Mouse (Mus musculus) midbrain, embryonic 13.5 days (tissue): Measurements from ENCODE around the gene 5730522E02Rik. TPM values are rescaled to one million over a fixed set of nuclear protein-coding genes. Genes with fewer than 3 reads are reported as not detected.

ENCODE experiments used
- ATAC-seq: fragments of 200-750 bp; cut with Nextera tagmentation; 2 replicates; pipeline ENCODE4 v1.8.0; 2017; ENCODE audit warnings: mild to moderate bottlenecking, moderate TSS enrichment, moderate library complexity
- H3K27ac ChIP-seq: fragments of 300-500 bp; sonication (generic); 2 replicates; pipeline ENCODE4 v1.5.1; 2015; ENCODE audit warnings: inconsistent platforms, mild to moderate bottlenecking, moderate library complexity
- H3K27me3 ChIP-seq: fragments of 300-500 bp; sonication (generic); 2 replicates; pipeline ENCODE4 v1.6.1; 2015; ENCODE audit warnings: mild to moderate bottlenecking, inconsistent platforms
- H3K36me3 ChIP-seq: fragments of 300-500 bp; sonication (generic); 2 replicates; pipeline ENCODE4 v1.6.1; 2015; ENCODE audit warnings: mild to moderate bottlenecking, inconsistent platforms
- H3K4me1 ChIP-seq: fragments of 300-500 bp; sonication (generic); replicated peaks from 2 replicates; pipeline ENCODE4 v1.6.1; 2015; ENCODE audit warnings: inconsistent platforms
- H3K4me2 ChIP-seq: fragments of 300-500 bp; sonication (generic); replicated peaks from 2 replicates; pipeline ENCODE4 v1.6.1; 2015; ENCODE audit warnings: moderate library complexity, mild to moderate bottlenecking, inconsistent platforms
- H3K4me3 ChIP-seq: fragments of 300-500 bp; sonication (generic); replicated peaks from 2 replicates; pipeline ENCODE4 v1.5.1; 2015; ENCODE audit warnings: mild to moderate bottlenecking, inconsistent platforms
- H3K9ac ChIP-seq: fragments of 300-500 bp; sonication (generic); replicated peaks from 2 replicates; pipeline ENCODE4 v1.6.1; 2015; ENCODE audit warnings: mild to moderate bottlenecking, inconsistent platforms
- H3K9me3 ChIP-seq: fragments of 300-500 bp; sonication (generic); 2 replicates; pipeline ENCODE4 v1.6.1; 2016; ENCODE audit warnings: mild to moderate bottlenecking, inconsistent platforms
- WGBS: fragments of 180-500 bp; shearing (Covaris S2); methylation state at CpG from one replicate; pipeline ENCODE4 v1.1.7; 2015; 5-methylcytosine and 5-hydroxymethylcytosine counted together
- polyA plus RNA-seq: library from polyadenylated mRNA; unstranded; fragments of >200 nt; fragmentation: Nextera tagmentation; extraction: Ambion mirVana; gene quantifications from 2 replicates; pipeline ENCODE4 v1.2.1, GENCODE M21; 2015

5730522E02Rik gene
- polyA plus RNA-seq, 1 experiment from 2014 or later = 16.8 TPM

GRCm38 (mm10) chr11:26120781-26121557 lies 89.6 kb downstream of the 5730522E02Rik start:
- WGBS = 59% methylated on average over 8 of the region's 8 CpGs

GRCm38 (mm10) chr11:26117651-26118050 lies 92.9 kb downstream of the 5730522E02Rik start:
- Histone ChIP-seq H3K27me3 (no peaks in the 10 kb centered on the region), H3K9me3 (no peaks in the 10 kb centered on the region), H3K4me2 (no peak overlapping the region), H3K4me1 (peaks cover 10% of the 10 kb centered on the region; the same call in 1 of the 2 replicates), H3K36me3 (no peaks in the 10 kb centered on the region), H3K9ac (no peak overlapping the region), H3K4me3 (no peak overlapping the region), H3K27ac (no peak overlapping the region)
- WGBS = 43% methylated on average over 4 of the region's 4 CpGs
- ATAC-seq = no peak

More at GRCm38 (mm10) chr11:26120781-26121557, 89.6 kb downstream of the 5730522E02Rik start:
- Histone ChIP-seq H3K27me3 (no peaks in the 10 kb centered on the region), H3K9me3 (no peaks in the 10 kb centered on the region), H3K4me2 (no peak overlapping the region), H3K36me3 (no peaks in the 10 kb centered on the region), H3K4me3 (no peak overlapping the region), H3K4me1 (peaks cover 10% of the 10 kb centered on the region; the same call in 1 of the 2 replicates), H3K27ac (peak overlapping the region; percentile 51), H3K9ac (no peak overlapping the region)
- 0 out of 2 replicates have a peak, but pooled peaks have one; percentile 68 for ATAC-seq

GRCm38 (mm10) chr11:26112206-26112605 lies 98.4 kb downstream of the 5730522E02Rik start:
- no peak for ATAC-seq
- 92% methylated on average over 3 of the region's 3 CpGs for WGBS
- H3K9ac ChIP-seq = no peak overlapping the region
- no peak overlapping the region for H3K27ac ChIP-seq
- no peaks in the 10 kb centered on the region for H3K36me3 ChIP-seq
- H3K4me1 ChIP-seq = 0 out of 2 replicates have a peak, but pooled peaks cover 4% of the 10 kb centered on the region
- no peak overlapping the region for H3K4me3 ChIP-seq
- H3K4me2 ChIP-seq = no peak overlapping the region
- no peaks in the 10 kb centered on the region for H3K9me3 ChIP-seq
- H3K27me3 ChIP-seq = no peaks in the 10 kb centered on the region

- ATAC-seq = peak; percentile 70
- Histone ChIP-seq H3K27me3 (no peaks in the 10 kb centered on the region), H3K4me2 (no peak overlapping the region), H3K4me1 (peaks cover 11% of the 10 kb centered on the region), H3K4me3 (no peak overlapping the region), H3K9ac (no peak overlapping the region), H3K36me3 (no peaks in the 10 kb centered on the region), H3K9me3 (no peaks in the 10 kb centered on the region), H3K27ac (no peak overlapping the region)
- WGBS = 63% methylated on average over 1 of the region's 1 CpGs
Observed at GRCm38 (mm10) chr11:26108647-26109046, 101.9 kb downstream of the 5730522E02Rik start.

- Histone ChIP-seq H3K27me3 (no peaks in the 10 kb centered on the region), H3K4me2 (no peak overlapping the region), H3K27ac (no peak overlapping the region), H3K36me3 (no peaks in the 10 kb centered on the region), H3K4me1 (peaks cover 29% of the 10 kb centered on the region), H3K9ac (no peak overlapping the region), H3K9me3 (no peaks in the 10 kb centered on the region), H3K4me3 (no peak overlapping the region)
- 7% methylated on average over 2 of the region's 2 CpGs for WGBS
- no peak for ATAC-seq
Observed at GRCm38 (mm10) chr11:26104680-26105079, 105.9 kb downstream of the 5730522E02Rik start.

GRCm38 (mm10) chr11:26103698-26104097 lies 106.9 kb downstream of the 5730522E02Rik start:
- H3K27ac ChIP-seq = no peak overlapping the region
- WGBS = under 1% methylated on average over 8 of the region's 8 CpGs
- H3K9ac ChIP-seq = no peak overlapping the region; the same call in 1 of the 2 replicates
- H3K4me3 ChIP-seq = peak overlapping the region; percentile 21; the same call in 1 of the 2 replicates
- H3K9me3 ChIP-seq = no peaks in the 10 kb centered on the region
- no peaks in the 10 kb centered on the region for H3K36me3 ChIP-seq
- no peaks in the 10 kb centered on the region for H3K27me3 ChIP-seq
- H3K4me1 ChIP-seq = peaks cover 26% of the 10 kb centered on the region
- peak; percentile 78 for ATAC-seq
- peak overlapping the region; percentile 52 for H3K4me2 ChIP-seq

- H3K4me3 ChIP-seq = peak overlapping the region; percentile 14
- H3K27me3 ChIP-seq = no peaks in the 10 kb centered on the region
- peak overlapping the region; percentile 68 for H3K27ac ChIP-seq
- H3K36me3 ChIP-seq = no peaks in the 10 kb centered on the region
- no peaks in the 10 kb centered on the region for H3K9me3 ChIP-seq
- 5% methylated on average over 4 of the region's 4 CpGs for WGBS
- ATAC-seq = peak; percentile 44; the same call in 1 of the 2 replicates
- H3K9ac ChIP-seq = peak overlapping the region; percentile 36; the same call in 1 of the 2 replicates
- H3K4me2 ChIP-seq = peak overlapping the region; percentile 49
- peaks cover 25% of the 10 kb centered on the region for H3K4me1 ChIP-seq
Observed at GRCm38 (mm10) chr11:26102878-26103277, 107.7 kb downstream of the 5730522E02Rik start.

- ATAC-seq = no peak
- no peak overlapping the region for H3K4me3 ChIP-seq
- no peaks in the 10 kb centered on the region for H3K27me3 ChIP-seq
- no peaks in the 10 kb centered on the region for H3K9me3 ChIP-seq
- no peak overlapping the region for H3K9ac ChIP-seq
- no peaks in the 10 kb centered on the region for H3K36me3 ChIP-seq
- no peak overlapping the region for H3K27ac ChIP-seq
- WGBS = 63% methylated on average over 5 of the region's 5 CpGs
- H3K4me2 ChIP-seq = no peak overlapping the region
- H3K4me1 ChIP-seq = peaks cover 30% of the 10 kb centered on the region
Observed at GRCm38 (mm10) chr11:26100077-26100476, 110.5 kb downstream of the 5730522E02Rik start.

GRCm38 (mm10) chr11:26098933-26099332 lies 111.6 kb downstream of the 5730522E02Rik start:
- Histone ChIP-seq H3K27me3 (no peaks in the 10 kb centered on the region), H3K4me3 (no peak overlapping the region), H3K9ac (no peak overlapping the region), H3K36me3 (no peaks in the 10 kb centered on the region), H3K4me1 (peaks cover 26% of the 10 kb centered on the region), H3K4me2 (no peak overlapping the region), H3K27ac (no peak overlapping the region), H3K9me3 (no peaks in the 10 kb centered on the region)
- ATAC-seq = no peak
- 89% methylated on average over 2 of the region's 2 CpGs for WGBS

GRCm38 (mm10) chr11:26096095-26096494 lies 114.5 kb downstream of the 5730522E02Rik start:
- peak; percentile 45; the same call in 1 of the 2 replicates for ATAC-seq
- H3K27ac ChIP-seq = no peak overlapping the region
- H3K4me3 ChIP-seq = no peak overlapping the region
- no peak overlapping the region for H3K9ac ChIP-seq
- no peak overlapping the region for H3K4me2 ChIP-seq
- no peaks in the 10 kb centered on the region for H3K36me3 ChIP-seq
- H3K4me1 ChIP-seq = 0 out of 2 replicates have a peak, but pooled peaks cover 9% of the 10 kb centered on the region
- 70% methylated on average over 1 of the region's 1 CpGs for WGBS
- H3K9me3 ChIP-seq = no peaks in the 10 kb centered on the region
- no peaks in the 10 kb centered on the region for H3K27me3 ChIP-seq

- Histone ChIP-seq H3K27ac (no peak overlapping the region), H3K4me1 (peaks cover 11% of the 10 kb centered on the region), H3K4me2 (no peak overlapping the region), H3K36me3 (no peaks in the 10 kb centered on the region), H3K9me3 (no peaks in the 10 kb centered on the region), H3K27me3 (no peaks in the 10 kb centered on the region), H3K9ac (no peak overlapping the region), H3K4me3 (no peak overlapping the region)
- 41% methylated on average over 5 of the region's 5 CpGs for WGBS
- ATAC-seq = peak; percentile 67; the same call in 1 of the 2 replicates
Observed at GRCm38 (mm10) chr11:26088993-26089392, 121.6 kb downstream of the 5730522E02Rik start.

GRCm38 (mm10) chr11:26086679-26087078 lies 123.9 kb downstream of the 5730522E02Rik start:
- Histone ChIP-seq H3K9ac (no peak overlapping the region), H3K4me2 (no peak overlapping the region), H3K9me3 (no peaks in the 10 kb centered on the region), H3K4me1 (peaks cover 11% of the 10 kb centered on the region), H3K4me3 (no peak overlapping the region), H3K27ac (no peak overlapping the region), H3K27me3 (no peaks in the 10 kb centered on the region), H3K36me3 (no peaks in the 10 kb centered on the region)
- peak; percentile 58; the same call in 1 of the 2 replicates for ATAC-seq
- WGBS = 54% methylated on average over 7 of the region's 7 CpGs
